Mouse (Mus musculus) left cerebral cortex, postnatal 10 days (tissue): ENCODE measurements around the gene Tsen34. TPM values are rescaled to one million over a fixed set of nuclear protein-coding genes. Genes with fewer than 3 reads are reported as not detected.
"Not testable (repeated sequence)": the region's sequence is repeated elsewhere in the genome, so short reads cannot be mapped to it uniquely, and the experiment has no call there.

Experiments used
- DNase-seq, 2 experiments: peaks; one replicate each; pipeline ENCODE4 v3.0.0; 2021 to 2022; ENCODE audit warnings: low spot score in 2 of 2, mixed read lengths in 1 of 2; ENCODE audit errors: extremely low spot score in 1 of 2
- intact Hi-C: fragments of 180-260 bp; cut with DNase I; formaldehyde crosslinking; loops from one replicate; pipeline ENCODE4 v1.15.1; 2025
- microRNA-seq: library from miRNA; unstranded; fragments of <30 nt; microRNA quantifications from one replicate; pipeline ENCODE4 v1.2.0, GENCODE M21; 2022
- total RNA-seq, 2 experiments: library from RNA; stranded (reverse); gene quantifications; 2 replicates each; pipeline ENCODE4 v1.2.3; 2021

The Tsen34 gene
- total RNA-seq, 2 experiments from 2014 or later: 85.1 to 97.4 TPM

- intact Hi-C loops: loop anchor here (10.0 kb wide), 1 partner anchor 727 kb away; no protein-coding TSS in a partner anchor
- DNase-seq: no peak
These were observed 15.1 kb downstream of the Tsen34 start for GRCm38 (mm10) chr7:3707568-3708413.

- not testable (repeated sequence) for DNase-seq
- intact Hi-C loops: loop anchor here (10.0 kb wide), 1 partner anchor 726 kb away; no protein-coding TSS in a partner anchor
These were observed 15.9 kb downstream of the Tsen34 start for GRCm38 (mm10) chr7:3708447-3708980.

GRCm38 (mm10) chr7:3709000-3709399, 16.3 kb downstream of the Tsen34 start:
- DNase-seq: no peak
- intact Hi-C loops: loop anchor here (10.0 kb wide), 1 partner anchor 726 kb away; no protein-coding TSS in a partner anchor

- no peak for DNase-seq
- intact Hi-C loops: no loop called here
These were observed 19.7 kb downstream of the Tsen34 start for GRCm38 (mm10) chr7:3712264-3712942.

- DNase-seq: no peak
- intact Hi-C loops: no loop called here
These were observed 22.6 kb downstream of the Tsen34 start for GRCm38 (mm10) chr7:3715249-3715648.

GRCm38 (mm10) chr7:3720268-3720667, 27.6 kb downstream of the Tsen34 start, which contains the start of gene Pirb:
Gene Pirb, minus strand, starts transcription at chr7:3720391.
- intact Hi-C loops, DNase-seq: not testable (repeated sequence)

- intact Hi-C loops, DNase-seq: not testable (repeated sequence)
These were observed 32.8 kb downstream of the Tsen34 start for GRCm38 (mm10) chr7:3725459-3725858.

- DNase-seq, intact Hi-C loops: not testable (repeated sequence)
These were observed 40.0 kb downstream of the Tsen34 start for GRCm38 (mm10) chr7:3732675-3733074.

Small RNA genes within 50 kb of the gene (microRNA-seq; reads per million reads assigned to microRNA genes)
- 2.6 reads per million for gene Mir3572

Other genes starting within 250 kb of the Tsen34 start
- not detected for gene Tarm1, start 190.2 kb upstream of the Tsen34 start, total RNA-seq
- gene Oscar, start 76.7 kb upstream of the Tsen34 start, total RNA-seq: 1 to 10 TPM; 1.4 to 1.7 TPM
- gene Ndufa3, start 75.5 kb upstream of the Tsen34 start, total RNA-seq: 100 to 1,000 TPM; 531 to 541 TPM
- 10 to 100 TPM; 34.5 to 37.9 TPM for gene Tfpt, start 62.9 kb upstream of the Tsen34 start, total RNA-seq
- gene Prpf31, start 62.9 kb upstream of the Tsen34 start, total RNA-seq: 10 to 100 TPM; 54.8 to 63.6 TPM
- gene Cnot3, start 47.6 kb upstream of the Tsen34 start, total RNA-seq: 10 to 100 TPM; 48.2 to 60.9 TPM
- gene Leng1, start 27.0 kb upstream of the Tsen34 start, total RNA-seq: 1 to 10 TPM; 4.4 to 5.5 TPM
- 1 to 10 TPM; 5.1 to 5.8 TPM for gene Tmc4, start 15.3 kb upstream of the Tsen34 start, total RNA-seq
- 100 to 1,000 TPM; 167 to 170 TPM for gene Mboat7, start 660 bp downstream of the Tsen34 start, total RNA-seq
- gene Rps9, start 11.1 kb downstream of the Tsen34 start, total RNA-seq: 100 to 1,000 TPM; 460 to 465 TPM
- under 1 TPM; 0.14 to 0.15 TPM for gene Pirb, start 27.5 kb downstream of the Tsen34 start, total RNA-seq
- not detected for gene Gm15448, start 132.8 kb downstream of the Tsen34 start, total RNA-seq
- not detected for gene Pira2, start 152.2 kb downstream of the Tsen34 start, total RNA-seq
- not detected for gene Gm14548, start 205.3 kb downstream of the Tsen34 start, total RNA-seq
- not detected for gene Lilra6, start 222.6 kb downstream of the Tsen34 start, total RNA-seq